Mouse (Mus musculus) liver, postnatal 0 days (tissue): ENCODE measurements at regions not wholly inside any gene's neighbourhood (a gene's known extent, or its start where the extent isn't known, plus 50 kb on each side); places are given as distances from the start of the nearest gene placed in this dataset.

Experiments
- CTCF ChIP-seq: sonication (generic); IDR thresholded peaks from 2 replicates; pipeline ENCODE4 v1.5.1; 2016; ENCODE audit warnings: antibody characterized with exemption, low read depth
- EP300 ChIP-seq: IDR thresholded peaks from 2 replicates; pipeline ENCODE4 v1.6.1; 2016; ENCODE audit warnings: antibody characterized with exemption, low read depth, mild to moderate bottlenecking

- TF ChIP-seq CTCF (no peak), EP300 (no peak)
Observed at GRCm38 (mm10) chr14:24731872-24732525, 245.1 kb downstream of the Rps24 start.
